Mouse (Mus musculus) adrenal gland (tissue): ENCODE data around the gene Mapk8ip1.

Experiments used
- intact Hi-C: fragments of 180-260 bp; cut with DNase I; formaldehyde crosslinking; loops from one replicate; pipeline ENCODE4 v1.15.1; 2025
- microRNA-seq, 2 experiments: library from miRNA; unstranded; fragments of <30 nt; microRNA quantifications; one replicate each; pipeline ENCODE4; 2019

Gene Mapk8ip1

DNA sequence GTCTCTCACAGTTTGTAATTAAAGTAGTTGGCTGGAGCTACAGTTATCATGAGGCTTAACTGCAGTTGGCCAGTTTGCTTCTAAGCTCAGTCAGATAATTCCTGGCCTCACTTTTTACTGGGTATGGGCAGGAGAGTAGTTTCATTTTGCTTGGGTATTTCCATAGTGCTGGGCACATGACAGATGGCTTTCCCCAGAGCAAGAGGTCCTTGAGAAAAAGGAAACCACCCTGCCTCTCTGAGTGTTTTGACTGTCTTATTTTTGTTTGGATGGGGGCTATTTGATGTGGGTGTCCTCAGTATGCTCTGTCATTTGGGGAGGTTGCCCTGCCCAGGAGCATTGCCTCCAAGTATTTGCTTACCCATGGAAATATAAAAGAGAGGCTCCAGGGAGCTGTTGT lies 58.6 kb downstream of the Mapk8ip1 start:
- intact Hi-C loops = no loop called here

Small RNA genes lying within 50 kb of the gene (microRNA-seq; reads per million reads assigned to microRNA genes)
- 0.46 to 0.62 reads per million in 2 experiments for gene Mir7000
